Mouse (Mus musculus) lung, postnatal 25 days (tissue): ENCODE data around the gene P2rx1.

ENCODE experiments used
- DNase-seq: peaks from one replicate; pipeline ENCODE4 v3.0.0; 2022; ENCODE audit warnings: low spot score

P2rx1 gene

GRCm38 (mm10) chr11:72998771-72999170, at the start of gene P2rx1:
Gene P2rx1 (plus strand): TSS chr11:72999103.
- no peak for DNase-seq

- DNase-seq, result peak; percentile 85
Observed at GRCm38 (mm10) chr11:72951137-72952000, 47.5 kb upstream of the P2rx1 start.

- peak; percentile 90 for DNase-seq
Observed at GRCm38 (mm10) chr11:72952226-72952625, 46.7 kb upstream of the P2rx1 start.

- no peak for DNase-seq
Observed at GRCm38 (mm10) chr11:72952697-72953096, 46.2 kb upstream of the P2rx1 start.

GRCm38 (mm10) chr11:72953116-72953439, 45.8 kb upstream of the P2rx1 start:
- no peak for DNase-seq

GRCm38 (mm10) chr11:72953440-72954151, 45.3 kb upstream of the P2rx1 start:
- DNase-seq, result peak; percentile 92

GRCm38 (mm10) chr11:72954216-72954615, 44.7 kb upstream of the P2rx1 start:
- no peak for DNase-seq

GRCm38 (mm10) chr11:72955339-72955974, 43.4 kb upstream of the P2rx1 start:
- DNase-seq, result peak; percentile 72

- no peak for DNase-seq
Observed at GRCm38 (mm10) chr11:72957318-72957717, 41.6 kb upstream of the P2rx1 start.

- no peak for DNase-seq
Observed at GRCm38 (mm10) chr11:72959924-72960679, 38.8 kb upstream of the P2rx1 start.

GRCm38 (mm10) chr11:72960723-72961071, 38.2 kb upstream of the P2rx1 start:
- no peak for DNase-seq

GRCm38 (mm10) chr11:72961072-72961980, 37.6 kb upstream of the P2rx1 start, which contains the start of gene Atp2a3:
Gene Atp2a3 (plus strand): TSS chr11:72961169.
- peak; percentile 76 for DNase-seq

GRCm38 (mm10) chr11:72962378-72962777, 36.5 kb upstream of the P2rx1 start:
- no peak for DNase-seq

GRCm38 (mm10) chr11:72963058-72963788, 35.7 kb upstream of the P2rx1 start:
- no peak for DNase-seq

- DNase-seq, result no peak
Observed at GRCm38 (mm10) chr11:72963789-72964294, 35.1 kb upstream of the P2rx1 start.

- no peak for DNase-seq
Observed at GRCm38 (mm10) chr11:72974995-72975503, 23.9 kb upstream of the P2rx1 start.

GRCm38 (mm10) chr11:72982516-72982915, 16.4 kb upstream of the P2rx1 start:
- DNase-seq, result no peak

- DNase-seq, result no peak
Observed at GRCm38 (mm10) chr11:72983283-72983682, 15.6 kb upstream of the P2rx1 start.

GRCm38 (mm10) chr11:72986745-72987144, 12.2 kb upstream of the P2rx1 start:
- no peak for DNase-seq

GRCm38 (mm10) chr11:72987234-72987633, 11.7 kb upstream of the P2rx1 start:
- DNase-seq, result no peak
